In the genomic region with DNA sequence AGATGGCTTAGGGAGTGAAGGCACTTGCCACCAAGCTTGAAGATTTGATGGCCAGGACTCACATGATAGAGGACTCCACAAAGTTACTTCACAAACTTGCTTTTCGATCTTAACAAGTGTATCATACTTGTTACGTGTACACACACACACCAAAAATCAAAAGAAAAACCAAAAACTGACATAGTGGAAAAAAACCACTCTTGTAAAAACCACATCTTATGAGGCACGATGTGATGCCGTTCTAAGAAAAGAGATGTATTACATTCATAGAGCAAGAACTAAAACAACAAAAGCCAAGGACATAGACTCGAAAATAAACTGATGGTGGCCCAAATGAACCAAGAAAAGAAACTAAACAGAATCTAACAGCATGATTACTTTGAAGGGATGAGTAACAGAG, we compare ENCODE assay signal across 12 mouse cellular contexts.
"Had no signal": no experiment of that assay in that cellular context is flagged by ENCODE, and none has a peak within 500 bp of the region (broad histone marks: within the 10 kb centered on the region; RNA-seq: fewer than 3 reads in every experiment).

No protein-coding gene starts in this region.

- H3K4me1 ChIP-seq: midbrain, embryonic 12.5 days; stomach, embryonic 15.5 days had no signal

- H3K4me2 ChIP-seq: limb, embryonic 15.5 days; liver, embryonic 12.5 days; midbrain, embryonic 12.5 days had no signal

- H3K9ac ChIP-seq: limb, embryonic 15.5 days; liver, embryonic 12.5 days; lung, embryonic 14.5 days; midbrain, embryonic 12.5 days; stomach, embryonic 15.5 days had no signal

- H3K27me3 ChIP-seq: limb, embryonic 15.5 days; liver, embryonic 12.5 days; midbrain, embryonic 12.5 days; stomach, embryonic 15.5 days had no signal

- H3K9me3 ChIP-seq: limb, embryonic 15.5 days; liver, embryonic 12.5 days; midbrain, embryonic 12.5 days; stomach, embryonic 15.5 days had no signal

- H3K27ac ChIP-seq: kidney, postnatal 0 days; limb, embryonic 15.5 days; liver, embryonic 12.5 days; midbrain, embryonic 12.5 days; stomach, embryonic 15.5 days had no signal

- DNase-seq: kidney, adult 9 months; kidney, postnatal 36 days; layer of hippocampus, postnatal 36 days; lung, postnatal 10 days; lung, postnatal 4 days; right cerebral cortex, postnatal 14 days had no signal

- H3K4me3 ChIP-seq: limb, embryonic 15.5 days; liver, embryonic 12.5 days; midbrain, embryonic 12.5 days; stomach, embryonic 15.5 days had no signal

- H3K36me3 ChIP-seq: limb, embryonic 15.5 days; liver, embryonic 12.5 days; midbrain, embryonic 12.5 days; stomach, embryonic 15.5 days had no signal
